Mouse (Mus musculus): ENCODE measurements around the gene Ift52.
"Not testable (repeated sequence)": the region's sequence is repeated elsewhere in the genome, so short reads cannot be mapped to it uniquely, and the experiment has no call there.

Ift52 gene

GRCm38 (mm10) chr2:163031757-163032156 is 14.6 kb downstream of the Ift52 start:
- no peak for DNase-seq (ENCODE audit: low read depth)

DNA sequence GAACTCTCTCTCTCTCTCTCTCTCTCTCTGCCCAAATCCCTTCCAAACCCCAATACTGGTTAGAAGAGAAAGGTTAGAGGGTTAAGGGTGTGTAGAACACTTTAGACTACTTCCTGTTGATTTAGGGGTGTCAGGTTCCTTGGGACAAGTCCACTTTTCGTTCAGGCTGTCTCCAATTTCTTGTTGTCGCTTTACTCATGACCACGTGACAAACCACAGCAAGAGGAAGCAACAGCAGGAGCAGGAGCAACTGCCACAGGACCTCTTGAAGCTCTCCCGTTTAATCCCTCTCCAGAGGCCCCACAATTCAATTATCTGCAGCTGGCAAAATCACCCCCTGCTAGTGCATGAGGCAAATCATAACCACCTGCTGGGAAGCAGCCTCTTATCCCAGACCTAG is 15.5 kb downstream of the Ift52 start:
- no peak for DNase-seq (ENCODE audit: low read depth)

- no peak for DNase-seq (ENCODE audit: low read depth)
Observed at GRCm38 (mm10) chr2:163039940-163040339, 22.8 kb downstream of the Ift52 start.

DNA sequence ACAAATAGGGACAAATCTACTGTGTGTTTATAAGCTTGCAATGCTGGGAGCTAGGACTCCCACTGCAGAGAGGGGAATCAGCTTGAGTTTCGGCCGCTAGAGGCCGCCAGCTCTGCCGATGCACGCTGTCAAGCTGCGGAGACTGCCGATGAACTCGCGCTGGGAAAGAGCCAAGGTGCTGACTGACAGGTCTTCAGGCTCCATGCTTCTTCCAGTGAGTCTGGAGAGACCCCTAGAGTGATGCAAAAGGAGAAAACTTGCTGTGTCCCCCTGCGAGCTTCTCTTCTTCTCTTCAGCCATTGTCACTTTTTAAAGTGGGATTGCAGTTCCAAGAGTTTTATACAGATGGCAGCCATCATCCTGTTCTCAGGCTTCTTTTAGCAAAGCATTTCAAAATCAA is 31.0 kb downstream of the Ift52 start:
- DNase-seq (ENCODE audit: low read depth): peak; percentile 71

DNA sequence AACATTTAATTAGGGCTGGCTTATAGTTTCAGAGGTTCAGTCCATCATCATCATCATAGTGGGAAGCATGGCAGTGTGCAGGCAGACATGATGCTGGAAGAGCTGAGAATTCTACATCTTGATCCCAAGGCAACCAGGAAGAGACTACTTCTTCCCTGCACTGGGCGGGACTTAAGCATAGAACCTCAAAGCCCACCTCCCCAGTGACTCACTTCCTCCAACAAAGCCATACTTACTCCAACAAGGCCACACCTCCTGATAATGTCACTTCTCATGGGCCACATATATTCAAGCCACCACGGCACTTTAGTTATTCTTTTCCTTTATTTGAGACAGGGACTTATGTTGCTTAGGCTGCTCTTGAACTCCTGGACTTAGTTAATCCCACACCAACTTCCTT is 32.0 kb downstream of the Ift52 start:
- DNase-seq (ENCODE audit: low read depth): no peak

- DNase-seq (ENCODE audit: low read depth): no peak
Observed at GRCm38 (mm10) chr2:163051691-163052090, 34.5 kb downstream of the Ift52 start.

- DNase-seq (ENCODE audit: low read depth): no peak
Observed at GRCm38 (mm10) chr2:163052101-163052500, 34.9 kb downstream of the Ift52 start.

- no peak for DNase-seq (ENCODE audit: low read depth)
Observed at GRCm38 (mm10) chr2:163052826-163053225, 35.7 kb downstream of the Ift52 start.

DNA sequence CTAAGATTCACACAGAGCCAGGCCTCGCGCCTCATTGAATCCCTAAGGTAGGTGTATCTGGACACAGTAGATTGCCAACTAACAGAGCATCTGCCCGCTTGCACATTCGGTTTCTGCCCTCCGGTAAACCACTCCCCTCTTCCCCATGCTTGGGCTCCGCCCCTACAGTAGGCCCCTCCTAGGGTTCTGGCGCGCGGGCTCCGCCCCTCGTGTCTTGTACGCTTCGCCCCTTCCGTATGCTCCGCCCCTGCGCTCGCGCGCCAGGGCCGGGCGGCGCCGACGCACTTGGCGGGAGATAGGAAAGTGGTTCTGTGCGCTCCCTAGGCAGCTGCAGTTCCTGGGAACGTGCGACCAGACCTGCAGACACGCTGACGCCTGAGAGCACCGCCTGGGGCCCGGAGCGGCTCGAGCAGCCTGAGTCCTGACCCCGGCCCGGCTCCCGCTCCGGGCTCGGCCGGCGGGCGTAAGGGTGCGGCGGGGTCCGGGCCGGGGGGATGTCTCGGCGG is 37.2 kb downstream of the Ift52 start, which contains the start of gene Mybl2:
Gene Mybl2, plus strand, starts transcription at position 353 of the 506 bp plus-strand sequence.
- DNase-seq (ENCODE audit: low read depth): peak; percentile 98

DNA sequence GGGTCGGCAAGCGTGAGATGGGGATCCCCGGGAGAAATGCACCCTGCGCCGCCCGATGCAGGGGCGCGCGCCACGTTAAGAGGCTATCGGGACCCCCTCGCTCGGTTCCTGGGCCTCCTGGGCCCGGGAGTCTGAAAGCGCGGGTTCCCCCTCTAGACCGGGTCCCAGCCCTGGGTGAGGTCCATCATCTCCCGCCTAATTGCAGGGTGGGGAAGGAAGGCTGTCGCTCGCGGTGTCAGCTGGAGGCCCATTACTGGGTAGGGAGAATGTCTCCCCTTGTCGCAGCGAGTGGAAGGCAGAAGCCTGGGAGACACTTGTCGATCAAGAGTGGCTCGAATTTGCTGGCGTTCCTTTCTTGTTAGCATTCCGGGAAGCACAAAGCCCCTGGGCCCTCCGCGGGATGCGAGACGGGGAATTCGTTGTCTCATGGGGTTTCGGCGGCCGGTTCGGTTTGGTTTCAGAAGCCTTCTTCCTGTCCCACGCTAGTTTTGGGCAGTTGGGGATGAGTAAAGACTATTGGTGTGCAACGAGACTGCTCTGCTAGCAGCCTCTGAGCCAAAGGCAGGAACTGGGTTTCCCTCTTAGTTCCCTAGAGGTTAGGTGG is 37.8 kb downstream of the Ift52 start:
- peak; percentile 65 for DNase-seq (ENCODE audit: low read depth)

DNA sequence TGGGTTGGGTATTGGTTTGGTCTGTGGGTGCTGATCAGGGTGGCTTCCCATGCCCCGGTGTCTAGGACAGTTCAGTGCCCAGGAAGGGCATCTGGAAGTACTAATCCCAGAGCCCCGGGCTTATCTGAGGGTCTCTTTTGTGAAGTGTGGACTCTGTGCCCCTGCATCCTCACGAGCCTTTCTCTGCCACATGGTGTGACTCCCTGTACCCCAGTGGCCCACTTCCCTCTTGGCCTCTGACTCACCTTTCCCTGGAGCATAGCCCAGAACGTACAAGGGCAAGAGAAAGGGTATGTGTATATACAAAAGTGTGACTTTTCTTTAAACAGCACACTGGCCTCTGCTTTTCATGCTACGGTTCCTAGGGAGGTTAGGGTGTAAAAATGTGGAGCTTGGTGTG is 38.6 kb downstream of the Ift52 start:
- no peak for DNase-seq (ENCODE audit: low read depth)

DNA sequence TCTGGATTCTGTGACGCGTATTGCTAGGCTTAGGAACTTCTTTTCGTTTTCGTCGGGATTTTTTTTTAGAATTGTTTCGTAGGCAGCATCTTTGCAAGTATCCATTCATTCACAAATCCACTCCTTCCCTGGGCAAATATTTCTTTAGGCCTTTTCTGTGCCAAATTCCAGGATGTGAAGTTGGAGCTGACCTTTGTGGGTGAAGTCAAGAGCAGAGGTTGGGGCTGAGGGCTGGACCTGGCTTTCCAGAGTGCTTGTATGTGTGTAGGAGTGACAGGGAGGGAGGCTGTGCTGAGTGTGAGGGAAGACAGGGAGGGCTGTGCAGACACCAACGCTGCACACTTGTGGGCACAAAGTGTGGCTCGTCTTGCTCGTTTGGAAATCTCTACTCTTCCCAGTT is 39.4 kb downstream of the Ift52 start:
- DNase-seq (ENCODE audit: low read depth): no peak

GRCm38 (mm10) chr2:163058981-163059380 is 41.8 kb downstream of the Ift52 start:
- DNase-seq (ENCODE audit: low read depth): not testable (repeated sequence)

DNA sequence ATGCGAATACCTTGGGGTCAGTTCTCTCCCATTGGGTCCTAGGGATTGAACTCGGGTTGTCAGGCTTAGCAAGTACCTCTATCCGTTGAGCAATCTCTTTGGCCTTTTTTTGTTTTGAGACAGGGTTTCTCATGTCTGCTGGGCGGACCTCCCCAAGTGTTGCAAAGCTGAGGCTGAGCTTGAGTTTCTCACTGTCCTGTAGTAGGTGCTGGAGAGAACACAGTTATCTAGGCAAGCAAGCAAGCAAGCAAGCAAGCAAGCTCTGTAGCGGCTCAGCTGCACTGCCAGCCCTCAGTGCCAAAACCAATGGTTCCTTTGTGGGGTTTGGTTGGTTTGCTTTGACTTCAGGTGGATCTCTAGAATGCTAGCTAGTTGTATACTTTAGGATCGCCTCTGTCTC is 43.5 kb downstream of the Ift52 start:
- DNase-seq (ENCODE audit: low read depth): no peak

- DNase-seq (ENCODE audit: low read depth): no peak
Observed at GRCm38 (mm10) chr2:163061203-163062118, 44.3 kb downstream of the Ift52 start.

- no peak for DNase-seq (ENCODE audit: low read depth)
Observed at GRCm38 (mm10) chr2:163062119-163062508, 45.0 kb downstream of the Ift52 start.

- no peak for DNase-seq (ENCODE audit: low read depth)
Observed at GRCm38 (mm10) chr2:163066326-163066725, 49.2 kb downstream of the Ift52 start.

DNA sequence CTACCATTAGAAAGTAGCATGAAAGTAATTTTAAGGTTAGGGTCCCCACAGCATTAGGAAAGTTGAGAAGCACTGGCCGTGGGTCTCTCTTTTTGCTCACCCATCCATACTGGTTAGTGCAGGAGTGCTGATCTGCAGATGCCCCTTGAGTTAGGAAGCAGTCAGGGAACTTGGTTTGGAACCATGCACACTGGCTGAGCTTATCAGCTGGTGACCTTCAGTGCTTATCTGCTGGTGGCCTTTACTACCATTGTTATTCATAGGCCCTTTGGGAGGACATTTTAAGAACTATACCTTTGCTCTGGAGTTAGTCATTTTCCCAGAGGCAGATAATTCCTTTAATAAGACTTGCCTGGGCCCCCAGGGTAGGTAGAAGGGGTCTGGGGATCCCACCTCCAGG is 50.1 kb downstream of the Ift52 start:
- DNase-seq (ENCODE audit: low read depth): no peak

DNA sequence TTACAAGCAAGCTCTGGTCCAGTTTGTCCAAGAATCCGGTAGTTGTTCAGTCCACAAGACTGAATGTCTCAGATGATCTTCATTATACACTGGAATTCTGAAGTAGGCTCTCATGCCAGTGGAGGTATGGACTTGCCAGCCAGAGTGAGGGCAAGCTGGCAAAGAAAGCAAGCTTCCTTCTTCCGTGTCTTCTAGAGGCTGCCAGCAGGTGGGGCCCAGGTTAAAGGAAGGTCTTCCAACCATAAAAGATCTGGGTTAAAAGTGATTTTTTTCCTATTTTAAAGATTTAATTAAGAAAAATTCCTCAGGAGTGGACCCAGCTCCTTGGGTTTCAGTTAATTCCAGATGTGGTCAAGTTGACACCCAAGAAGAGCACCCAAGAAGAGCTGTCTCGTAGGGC is 53.1 kb downstream of the Ift52 start:
- DNase-seq (ENCODE audit: low read depth): no peak

GRCm38 (mm10) chr2:163071590-163071989 is 54.4 kb downstream of the Ift52 start:
- DNase-seq (ENCODE audit: low read depth): no peak

GRCm38 (mm10) chr2:163073023-163073757 is 56.0 kb downstream of the Ift52 start:
- DNase-seq (ENCODE audit: low read depth): no peak

DNA sequence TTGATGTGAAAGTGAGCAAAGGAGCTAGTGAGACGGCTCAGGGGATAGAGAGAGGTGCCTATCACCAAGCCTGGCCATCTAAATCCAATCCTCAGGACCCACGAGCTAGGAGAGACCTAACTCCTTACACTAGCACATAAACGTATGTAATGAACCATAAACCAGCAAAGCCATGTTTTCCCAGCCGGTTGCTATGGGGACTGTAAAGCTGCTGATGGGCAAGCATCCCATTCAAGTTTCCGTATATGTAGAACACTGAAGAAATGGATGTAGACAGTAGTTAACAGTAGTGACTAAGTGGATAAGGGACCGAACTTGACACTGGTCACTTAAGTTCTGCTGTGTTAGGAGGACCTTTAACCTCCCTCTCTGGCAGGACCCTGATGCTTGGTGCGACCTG is 56.9 kb downstream of the Ift52 start:
- DNase-seq (ENCODE audit: low read depth): no peak

- no peak for DNase-seq (ENCODE audit: low read depth)
Observed at GRCm38 (mm10) chr2:163074808-163075207, 57.7 kb downstream of the Ift52 start.
